Mouse (Mus musculus) brain, embryonic 18.5 days (tissue): ENCODE measurements at regions not wholly inside any gene's neighbourhood (a gene's known extent, or its start where the extent isn't known, plus 50 kb on each side); places are given as distances from the start of the nearest gene placed in this dataset.

Experiments used
- DNase-seq: peaks from one replicate; pipeline ENCODE4 v3.0.0-alpha.2; 2012; ENCODE audit warnings: low read depth, low spot score

DNA sequence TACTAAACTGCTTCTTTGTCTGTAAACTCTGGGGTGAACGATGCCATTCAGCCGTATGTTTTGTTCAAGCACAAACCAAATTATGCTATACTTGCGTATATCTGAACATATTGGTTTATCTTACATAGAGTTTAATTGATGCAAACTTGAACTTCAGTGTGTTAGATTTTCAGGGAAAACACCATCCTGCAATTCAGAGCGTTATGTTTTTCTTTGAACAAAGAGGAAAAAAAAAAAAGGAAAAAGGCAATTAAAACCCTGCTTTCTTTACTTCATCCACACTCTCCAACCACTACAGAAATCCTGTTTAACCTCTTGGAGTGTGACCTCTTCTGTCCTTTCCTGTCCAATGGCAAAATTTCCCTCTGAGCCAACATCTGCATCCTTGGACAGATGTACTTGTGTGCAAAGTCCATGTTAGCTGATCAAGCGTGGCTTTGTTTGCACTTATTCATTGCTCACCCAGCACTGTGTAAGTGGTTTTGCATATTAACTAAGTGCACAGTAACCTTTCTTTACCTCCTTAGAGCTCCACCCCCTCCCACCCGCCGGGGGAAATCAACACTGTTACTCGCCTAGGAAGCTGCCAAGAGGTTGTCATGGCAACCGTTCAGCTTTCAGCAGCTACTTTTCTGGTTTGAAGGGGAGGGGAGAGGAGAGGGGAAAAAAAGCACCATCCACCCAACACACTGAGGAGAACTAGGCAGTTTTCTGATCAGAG lies 174.4 kb upstream of the Klf12 start:
- peak; percentile 97 for DNase-seq

DNA sequence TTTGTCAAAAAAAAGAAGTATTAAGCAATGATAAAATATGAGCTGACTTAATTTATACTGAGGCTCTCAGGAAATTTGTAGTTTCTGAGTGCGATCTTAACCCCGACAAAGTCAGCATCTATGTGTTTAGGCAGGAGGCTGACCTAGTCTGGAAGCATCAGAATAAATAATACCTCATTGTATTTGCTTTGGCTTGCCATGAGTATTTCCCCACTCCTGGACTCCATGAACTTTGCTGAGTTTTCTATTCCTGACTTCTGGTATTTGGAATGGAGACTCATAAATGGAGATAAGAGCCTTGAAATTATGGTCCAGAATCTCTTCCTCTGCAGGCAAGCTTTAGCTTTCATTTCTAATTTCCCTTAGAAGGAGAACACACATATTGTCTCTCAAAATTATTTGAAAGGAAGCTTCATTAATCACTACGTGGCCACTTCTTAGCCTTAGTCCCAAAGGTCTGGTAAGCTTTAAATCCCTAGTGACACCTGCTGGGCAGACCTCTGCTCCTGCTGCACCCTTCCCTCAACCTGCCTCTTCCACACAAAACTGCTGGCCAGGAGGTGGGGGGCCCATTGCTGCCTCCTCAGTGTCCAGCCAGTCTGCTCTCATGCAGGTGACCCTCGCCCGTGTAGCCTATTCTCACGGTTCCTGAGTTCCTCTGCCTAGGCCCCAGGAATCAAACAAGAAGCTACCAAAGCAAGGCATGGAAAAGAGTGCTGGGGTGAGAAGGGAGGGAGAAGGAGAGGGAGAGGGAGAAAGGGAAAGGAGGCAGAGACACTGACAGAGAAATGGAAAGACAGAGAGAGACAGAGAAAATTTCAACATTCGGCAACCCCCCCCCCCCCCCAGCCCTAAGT lies 173.6 kb upstream of the Klf12 start:
- no peak for DNase-seq

DNA sequence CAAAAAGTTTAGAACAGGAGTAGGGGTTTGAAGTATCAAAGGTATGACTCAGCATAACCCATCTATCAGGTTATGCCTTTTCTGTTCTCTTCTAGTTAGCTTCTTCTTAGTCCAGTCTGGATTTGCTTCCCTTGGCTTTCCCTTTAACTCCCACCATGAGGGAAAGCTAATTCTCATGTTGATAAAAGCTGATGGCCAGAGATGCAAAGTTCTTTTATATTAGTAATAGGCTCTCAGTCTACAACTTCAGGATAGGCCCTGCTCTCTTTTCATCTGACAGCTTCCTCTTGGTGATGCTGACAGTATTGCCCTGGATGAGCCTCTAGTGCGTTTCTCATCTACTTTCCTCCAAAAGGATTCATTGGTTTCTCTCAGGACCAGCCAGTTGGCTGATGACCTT lies 161.7 kb upstream of the Klf12 start:
- no peak for DNase-seq

GRCm38 (mm10) chr14:100444848-100445247 lies 160.4 kb upstream of the Klf12 start:
- no peak for DNase-seq

DNA sequence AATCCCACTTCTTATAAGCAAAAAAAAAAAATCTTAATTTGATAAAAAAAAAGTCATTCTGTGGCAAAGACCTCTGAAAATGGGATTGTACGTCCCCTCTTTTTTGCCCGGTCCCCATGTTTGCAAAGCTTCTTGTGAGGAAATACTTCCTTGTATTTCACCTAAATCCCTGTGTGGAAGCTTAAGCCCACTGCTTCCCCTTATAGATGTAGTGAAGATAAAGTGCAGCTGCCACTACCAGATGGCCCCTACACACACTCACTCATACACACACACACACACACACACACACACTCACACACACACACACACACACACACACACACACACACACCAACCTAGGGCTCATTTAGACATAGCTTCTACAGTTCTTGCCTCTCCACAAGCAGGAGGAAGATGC lies 159.6 kb upstream of the Klf12 start:
- DNase-seq: no peak

DNA sequence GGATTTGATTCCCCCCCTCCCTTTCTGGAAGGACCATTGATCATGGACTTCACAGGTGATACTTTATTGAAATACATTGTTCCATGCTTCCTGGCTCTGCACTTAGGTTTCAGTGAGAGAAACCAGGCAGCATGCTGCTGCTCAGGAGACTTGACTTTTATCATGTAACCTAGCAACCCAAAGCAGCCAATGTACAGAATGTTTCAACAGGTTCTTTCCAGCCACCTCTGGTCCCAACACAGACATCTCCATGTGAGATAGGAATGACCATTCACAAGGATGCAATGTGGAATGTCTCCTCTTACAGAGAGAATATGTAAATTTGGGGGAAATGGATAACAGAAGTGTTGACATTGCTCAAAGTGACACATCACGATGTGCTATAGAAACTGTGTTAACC lies 153.1 kb upstream of the Klf12 start:
- DNase-seq: no peak

DNA sequence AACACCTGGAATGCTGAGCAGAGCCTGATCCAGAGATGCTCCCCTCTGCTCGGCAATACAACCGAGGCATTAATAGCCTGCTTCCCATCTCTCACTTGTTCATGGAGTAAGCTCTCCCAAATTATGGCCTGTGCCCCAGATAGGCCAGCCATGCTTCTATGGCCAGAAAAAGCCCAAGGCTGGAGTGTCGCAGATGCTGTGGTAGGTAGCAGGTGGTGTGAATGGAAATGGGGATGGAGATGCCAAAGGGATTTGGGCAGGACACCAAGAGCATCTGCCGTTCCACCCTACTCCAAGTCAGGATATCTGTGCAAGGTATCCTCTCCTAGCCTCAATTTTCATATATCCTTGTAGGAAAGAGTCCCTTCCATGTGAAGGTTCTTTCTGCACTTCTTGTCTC lies 145.2 kb upstream of the Klf12 start:
- no peak for DNase-seq

- no peak for DNase-seq
Measured at GRCm38 (mm10) chr14:100426399-100426798, 141.9 kb upstream of the Klf12 start.

DNA sequence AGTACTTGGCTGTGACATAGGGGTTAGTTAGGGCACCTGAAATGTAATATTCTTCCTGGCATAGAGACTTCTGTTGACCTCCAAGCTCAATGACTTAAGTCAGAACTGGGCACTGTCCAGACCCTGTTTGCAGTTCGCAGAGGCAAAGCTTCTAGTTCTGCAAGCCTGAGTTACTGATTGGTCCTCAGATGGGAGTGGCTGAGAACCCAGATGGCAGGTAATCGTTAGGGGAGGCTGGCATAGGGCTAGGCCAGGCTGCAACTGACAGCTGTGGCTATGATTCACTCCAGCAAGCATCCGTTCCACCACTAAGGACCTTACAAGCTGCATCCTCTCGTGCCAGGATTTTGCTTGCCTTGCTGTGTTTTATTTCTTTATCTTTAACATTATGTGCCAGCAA lies 139.3 kb upstream of the Klf12 start:
- no peak for DNase-seq

- no peak for DNase-seq
Measured at GRCm38 (mm10) chr14:100421666-100422065, 137.2 kb upstream of the Klf12 start.

- no peak for DNase-seq
Measured at GRCm38 (mm10) chr14:100415099-100415498, 130.6 kb upstream of the Klf12 start.

DNA sequence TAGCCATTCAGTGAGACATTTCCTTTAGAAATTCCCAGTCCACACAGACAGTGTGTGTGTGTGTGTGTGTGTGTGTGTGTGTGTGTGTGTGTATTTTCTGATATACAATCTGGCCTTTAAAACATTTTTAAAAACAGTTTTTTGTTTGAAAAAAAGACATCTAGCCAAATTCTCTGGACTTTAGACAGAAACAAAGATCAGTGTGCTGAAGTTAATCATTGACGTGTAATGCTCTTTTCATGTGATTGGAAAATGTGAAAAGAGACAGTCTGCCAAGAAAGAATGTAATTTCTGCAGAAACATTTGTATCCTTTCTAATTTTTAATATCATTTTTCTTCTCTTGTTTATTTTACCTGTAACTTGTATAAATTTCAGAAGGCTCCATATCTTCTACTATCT lies 127.7 kb upstream of the Klf12 start:
- no peak for DNase-seq

DNA sequence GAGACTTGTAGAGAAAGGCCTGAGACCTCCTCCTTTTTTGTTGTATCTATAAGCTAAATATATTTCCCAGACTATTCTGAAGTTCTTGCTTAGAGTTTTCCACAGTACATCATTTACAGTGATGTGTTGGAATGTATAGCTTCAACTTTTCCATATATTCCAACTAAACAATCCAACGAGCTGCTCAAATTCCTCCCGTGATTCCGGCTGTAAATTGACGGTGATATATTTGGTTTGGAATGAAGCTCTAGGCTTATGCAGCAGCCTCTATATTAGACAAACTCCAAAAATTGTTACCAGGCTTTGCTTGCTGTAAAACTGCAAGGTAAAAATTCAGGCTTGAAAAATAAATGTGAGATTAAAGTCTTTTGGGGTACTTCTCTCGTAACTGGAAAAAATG lies 112.7 kb upstream of the Klf12 start:
- no peak for DNase-seq

GRCm38 (mm10) chr14:100375218-100375983 lies 90.9 kb upstream of the Klf12 start:
- DNase-seq: no peak

- DNase-seq: peak; percentile 47
Measured at GRCm38 (mm10) chr14:100374494-100375217, 90.2 kb upstream of the Klf12 start.

DNA sequence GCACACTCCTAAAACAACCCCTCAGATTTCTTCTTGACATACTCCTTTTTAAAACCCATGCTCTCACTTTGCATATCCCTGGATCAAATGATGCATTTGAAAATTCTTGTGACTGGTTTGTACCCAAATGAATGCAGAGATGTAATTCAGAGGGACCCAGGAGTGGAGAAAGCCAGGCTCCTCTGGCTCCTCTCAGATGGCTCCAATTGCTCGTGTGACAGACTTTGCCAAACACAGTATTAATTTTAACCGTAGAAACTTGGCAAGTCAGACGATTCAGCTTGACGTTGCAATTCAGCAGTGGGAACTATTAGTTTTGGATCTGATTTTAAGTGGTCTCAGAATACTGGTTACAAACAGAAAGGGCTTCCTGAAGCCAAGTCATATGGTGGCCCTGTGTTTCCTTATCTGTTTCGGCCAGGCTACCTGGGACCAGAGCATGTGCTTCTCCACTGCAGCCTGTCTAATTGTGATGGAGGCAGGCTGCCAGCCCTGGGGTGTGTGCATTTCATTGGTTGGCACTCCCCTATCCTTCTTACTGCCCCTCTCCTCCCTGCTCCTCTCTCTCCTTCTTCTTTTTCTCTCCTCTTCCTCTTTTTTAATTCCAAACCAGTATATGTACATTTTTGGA lies 81.9 kb upstream of the Klf12 start:
- DNase-seq: no peak

DNA sequence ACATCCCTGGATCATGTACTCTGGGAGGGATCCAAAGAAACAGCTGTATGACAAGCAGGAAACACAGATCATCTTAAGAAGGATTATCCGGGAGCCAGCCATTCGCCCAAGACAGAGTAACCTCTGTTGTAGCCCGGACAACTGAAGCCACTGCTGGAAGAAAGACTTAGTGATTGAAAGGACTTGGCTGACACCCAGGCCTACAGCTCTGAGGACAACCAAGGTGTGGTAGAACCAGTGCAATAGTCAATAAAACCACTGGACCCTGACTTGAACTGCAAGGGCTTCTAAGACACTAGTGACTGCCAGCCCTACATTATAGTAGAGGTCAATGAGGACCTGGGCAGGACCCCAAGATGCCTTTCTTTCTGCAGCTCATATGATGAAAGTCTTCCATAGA lies 78.3 kb upstream of the Klf12 start:
- no peak for DNase-seq

DNA sequence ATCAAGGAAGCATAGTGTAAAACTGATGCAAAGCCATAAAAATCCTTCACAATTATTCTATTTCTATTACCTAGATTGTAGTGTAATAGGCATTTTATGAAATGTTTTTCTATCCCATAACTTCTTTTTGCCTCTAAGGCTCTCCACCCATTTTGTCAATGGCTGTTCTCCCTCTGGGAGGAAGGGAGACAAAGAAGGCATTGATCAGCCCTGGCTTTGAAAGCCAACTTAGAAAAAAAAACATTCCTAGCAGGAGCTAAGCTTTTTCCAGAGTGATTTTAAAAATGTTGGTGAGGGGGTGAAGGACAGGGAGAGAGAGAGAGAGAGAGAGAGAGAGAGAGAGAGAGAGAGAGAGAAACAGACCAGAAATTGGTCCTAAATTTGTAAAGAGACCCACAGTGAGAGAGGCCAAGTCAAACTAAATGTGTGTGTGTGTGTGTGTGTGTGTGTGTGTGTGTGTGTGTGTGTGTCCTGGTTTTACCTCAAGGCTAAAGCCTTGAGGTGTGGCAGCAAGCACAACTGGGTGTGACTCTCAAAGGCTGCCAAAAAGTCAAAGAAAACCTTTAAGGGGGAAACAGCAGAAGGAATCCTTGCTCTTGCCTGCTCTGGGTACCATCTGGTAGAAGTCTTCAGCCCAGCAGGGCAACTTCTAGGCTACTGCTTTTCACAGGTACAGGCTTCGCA lies 77.0 kb upstream of the Klf12 start:
- no peak for DNase-seq

DNA sequence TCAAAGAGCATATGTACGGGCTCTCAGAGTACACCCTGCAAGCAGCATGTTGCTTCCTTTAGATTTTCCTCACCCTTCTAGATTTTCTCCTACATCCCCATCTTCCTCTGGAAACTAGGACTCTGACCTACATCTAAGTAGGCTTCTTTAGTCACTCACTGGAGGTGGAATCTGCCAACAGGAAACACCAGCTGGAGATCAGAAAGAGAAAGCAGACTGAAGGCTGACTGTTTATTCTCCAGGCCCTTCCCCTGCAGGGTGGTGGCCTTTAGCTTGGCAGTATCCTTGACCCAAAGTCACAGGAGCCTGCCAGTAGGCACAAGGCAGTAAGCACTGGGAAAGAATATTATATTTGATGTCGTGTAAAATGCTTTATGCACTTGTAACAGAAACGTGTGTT lies 75.4 kb upstream of the Klf12 start:
- DNase-seq: no peak

DNA sequence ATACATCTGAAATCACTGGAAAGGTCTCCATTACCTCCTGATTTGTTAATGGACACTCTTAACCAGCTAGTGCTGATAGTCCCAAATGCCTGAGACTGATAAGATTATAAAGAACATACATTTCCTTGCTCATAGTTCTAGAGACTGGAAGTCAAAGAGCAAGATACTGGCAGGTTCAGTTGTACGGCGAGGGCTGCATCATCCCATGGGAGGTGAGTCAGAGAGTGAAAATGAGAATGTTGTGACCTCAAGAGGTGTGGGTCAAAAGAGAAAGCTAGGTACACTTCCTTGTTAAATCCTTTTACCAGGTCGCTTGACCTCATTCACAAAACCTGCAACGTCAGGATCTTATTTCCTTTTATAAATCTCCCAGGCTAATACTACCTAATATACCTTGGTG lies 72.7 kb upstream of the Klf12 start:
- DNase-seq: no peak

- no peak for DNase-seq
Measured at GRCm38 (mm10) chr14:100353508-100353907, 69.0 kb upstream of the Klf12 start.
